Mouse (Mus musculus): ENCODE results near the gene Slc25a36. TPM values are rescaled to one million over a fixed set of nuclear protein-coding genes. Genes with fewer than 3 reads are reported as not detected.

Slc25a36 gene
- polyA plus RNA-seq, 1 experiment from 2014 or later: 50.1 TPM

DNA sequence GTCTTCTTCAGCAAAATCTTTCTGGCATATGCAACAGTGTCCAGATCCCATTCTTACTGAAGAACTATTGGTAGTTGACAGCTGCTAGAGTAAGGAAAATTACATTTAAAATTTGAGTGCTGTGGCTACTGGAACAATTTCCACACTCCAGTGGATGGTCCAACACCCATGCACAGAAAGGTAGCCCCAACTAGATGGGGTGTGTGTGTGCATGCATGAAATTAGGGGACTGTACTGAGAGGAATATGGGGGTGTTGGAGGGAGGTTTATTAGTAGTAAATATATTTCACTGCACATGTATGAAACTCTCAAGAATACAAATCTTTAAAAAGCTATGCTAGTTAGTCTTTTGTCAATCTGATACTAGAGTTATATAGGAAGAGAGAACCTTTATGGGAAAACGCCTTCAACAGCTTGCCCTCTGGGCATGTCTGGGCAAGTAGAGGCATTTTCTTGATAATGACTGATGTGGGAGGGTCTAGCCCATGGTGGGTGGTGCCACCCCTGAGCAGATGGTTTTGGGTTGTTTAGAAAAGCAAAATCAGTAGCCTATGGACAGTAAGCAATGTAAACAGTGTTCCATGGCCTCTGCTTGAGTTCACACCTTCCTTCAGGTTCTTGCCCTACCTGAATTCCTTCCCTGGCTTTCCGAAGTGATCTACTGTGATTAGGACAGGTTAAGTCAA is 7.4 kb downstream of the Slc25a36 start:
- Histone ChIP-seq H3K9me3 (no peaks in the 10 kb centered on the region), H3K4me1 (replicated peaks) (no peaks in the 10 kb centered on the region), H3K36me3 (peaks cover 21% of the 10 kb centered on the region), H3K4me3 (no peak overlapping the region), H3K27ac (no peak overlapping the region), H3K27me3 (ENCODE audit: insufficient read depth, poor library complexity, severe bottlenecking) (no peaks in the 10 kb centered on the region)
- no peak for DNase-seq (ENCODE audit: low spot score)
- 86% methylated on average over 2 of the region's 2 CpGs for WGBS

DNA sequence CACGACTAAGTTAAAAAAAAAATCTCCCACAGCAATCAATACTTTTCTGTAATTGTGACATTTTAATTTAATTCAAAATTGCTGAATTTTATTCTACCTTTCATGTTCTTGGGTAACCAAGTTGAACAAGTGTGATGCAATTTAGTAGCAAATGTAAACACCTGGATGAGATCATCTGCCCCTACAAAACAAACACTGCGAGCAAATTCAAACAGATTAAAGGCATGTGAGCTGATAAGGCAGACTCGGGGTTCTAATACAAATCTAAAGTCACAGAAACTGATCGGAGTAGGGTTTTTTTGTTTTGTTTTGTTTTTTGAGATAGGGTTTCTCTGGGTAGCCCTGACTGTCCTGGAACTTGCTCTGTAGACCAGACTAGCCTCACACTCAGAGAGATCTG is 12.0 kb downstream of the Slc25a36 start:
- no peak overlapping the region for H3K27ac ChIP-seq
- no peaks in the 10 kb centered on the region for H3K4me1 ChIP-seq (replicated peaks)
- WGBS: 91% methylated on average over 4 of the region's 4 CpGs
- H3K9me3 ChIP-seq: no peaks in the 10 kb centered on the region
- peaks cover 55% of the 10 kb centered on the region for H3K36me3 ChIP-seq
- no peak for DNase-seq (ENCODE audit: low spot score)
- no peaks in the 10 kb centered on the region for H3K27me3 ChIP-seq (ENCODE audit: insufficient read depth, poor library complexity, severe bottlenecking)
- no peak overlapping the region for H3K4me3 ChIP-seq

DNA sequence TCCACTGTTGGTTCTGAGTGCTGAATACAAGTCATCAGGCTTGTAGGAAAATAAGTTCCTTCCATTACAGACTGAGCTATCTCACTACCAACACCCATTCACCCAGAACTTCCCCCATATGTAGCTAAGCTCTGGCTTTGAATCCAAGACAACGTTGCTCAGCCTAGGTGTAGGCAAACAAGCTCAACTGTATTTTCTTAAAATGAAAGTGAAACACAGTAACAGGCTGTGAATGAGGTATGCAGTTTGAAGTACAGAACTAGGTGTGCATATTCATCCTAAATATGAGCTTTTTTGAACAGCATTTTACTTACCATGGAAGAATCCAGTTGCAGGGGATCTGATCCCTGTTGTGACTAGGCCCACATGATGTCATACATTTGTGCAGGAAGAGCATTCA is 14.8 kb downstream of the Slc25a36 start:
- Histone ChIP-seq H3K36me3 (peaks cover 75% of the 10 kb centered on the region), H3K4me3 (no peak overlapping the region), H3K4me1 (replicated peaks) (no peaks in the 10 kb centered on the region), H3K9me3 (no peaks in the 10 kb centered on the region), H3K27me3 (ENCODE audit: insufficient read depth, poor library complexity, severe bottlenecking) (no peaks in the 10 kb centered on the region), H3K27ac (no peak overlapping the region)
- 90% methylated on average over 1 of the region's 1 CpGs for WGBS
- DNase-seq (ENCODE audit: low spot score): no peak

DNA sequence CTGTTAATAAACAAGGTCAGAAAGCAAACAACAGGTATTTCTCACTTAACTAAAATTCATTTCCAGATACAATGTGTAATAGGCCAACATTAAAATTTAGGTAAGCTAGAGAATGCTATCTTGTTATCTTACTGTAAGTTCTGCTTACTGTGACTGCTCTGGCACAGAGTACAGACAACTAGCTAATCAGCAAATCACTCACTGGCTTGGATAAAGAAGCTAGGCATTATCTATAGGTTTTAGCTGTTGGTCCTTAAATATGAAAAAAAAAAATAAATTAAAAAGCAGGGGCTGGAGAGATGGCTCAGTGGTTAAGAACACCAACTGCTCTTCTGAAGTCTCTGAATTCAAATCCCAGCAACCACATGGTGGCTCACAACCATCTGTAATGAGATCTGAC is 23.1 kb downstream of the Slc25a36 start:
- no peak overlapping the region for H3K27ac ChIP-seq
- H3K9me3 ChIP-seq: no peaks in the 10 kb centered on the region
- H3K36me3 ChIP-seq: peaks cover 42% of the 10 kb centered on the region
- DNase-seq (ENCODE audit: low spot score): no peak
- H3K27me3 ChIP-seq (ENCODE audit: insufficient read depth, poor library complexity, severe bottlenecking): no peaks in the 10 kb centered on the region
- H3K4me3 ChIP-seq: no peak overlapping the region
- H3K4me1 ChIP-seq (replicated peaks): no peaks in the 10 kb centered on the region

DNA sequence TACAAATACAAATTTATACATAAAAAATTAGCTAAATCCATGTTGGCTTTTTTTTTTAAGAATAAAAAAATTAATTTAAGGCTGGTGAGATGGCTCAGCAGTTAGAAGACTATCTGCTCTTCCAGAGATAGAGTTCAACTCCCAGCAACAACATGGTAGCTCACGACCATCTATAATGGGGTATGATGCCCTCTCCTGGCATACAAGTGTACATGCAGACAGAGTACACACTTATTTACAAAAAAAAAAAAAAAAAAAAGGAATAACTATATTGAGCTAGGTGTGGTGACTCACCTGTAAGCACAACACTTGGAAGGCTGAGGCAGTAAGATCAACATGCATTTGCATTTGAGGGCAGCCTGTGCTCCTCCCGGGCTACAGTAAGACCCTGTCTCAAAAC is 26.3 kb downstream of the Slc25a36 start:
- DNase-seq (ENCODE audit: low spot score): no peak
- Histone ChIP-seq H3K27ac (no peak overlapping the region), H3K9me3 (no peaks in the 10 kb centered on the region), H3K4me3 (no peak overlapping the region), H3K36me3 (peaks cover 57% of the 10 kb centered on the region), H3K27me3 (ENCODE audit: insufficient read depth, poor library complexity, severe bottlenecking) (no peaks in the 10 kb centered on the region), H3K4me1 (replicated peaks) (no peaks in the 10 kb centered on the region)
- 81% methylated on average over 2 of the region's 2 CpGs for WGBS

DNA sequence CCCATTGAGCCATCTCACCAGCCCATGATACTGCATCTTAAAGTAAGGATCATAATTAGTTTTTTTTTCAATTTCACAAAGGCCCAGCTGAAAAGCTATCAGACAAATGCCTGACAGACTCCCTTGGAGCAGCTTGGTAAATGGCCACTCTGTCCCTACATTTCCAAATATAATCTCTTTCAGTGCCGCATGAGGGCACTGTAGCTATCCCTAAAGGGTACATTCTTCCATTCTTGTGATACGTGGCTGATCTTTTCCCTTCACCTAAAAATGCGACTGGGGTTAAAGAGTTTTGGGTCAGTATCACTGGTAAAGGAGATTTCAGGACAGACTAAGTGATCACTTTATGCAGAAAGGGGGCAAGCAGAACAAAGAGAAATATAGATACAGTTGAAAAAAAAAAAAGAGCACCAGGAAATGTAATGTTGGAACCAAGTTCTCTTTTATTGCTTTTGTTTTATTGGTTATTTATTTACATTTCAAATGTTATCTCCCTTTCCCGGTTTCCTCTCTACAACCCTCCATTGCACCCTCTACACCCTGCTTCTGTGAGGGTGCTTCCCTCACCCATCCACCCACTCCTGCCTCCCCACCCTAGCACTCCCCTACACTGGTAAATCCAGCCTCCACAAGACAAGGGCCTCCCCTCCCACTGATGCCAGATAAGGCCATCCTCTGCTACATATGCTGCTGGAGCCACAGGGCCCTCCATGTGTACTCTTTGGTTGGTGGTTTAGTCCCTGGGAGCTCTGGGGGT is 29.7 kb downstream of the Slc25a36 start:
- Histone ChIP-seq H3K4me3 (no peak overlapping the region), H3K27me3 (ENCODE audit: insufficient read depth, poor library complexity, severe bottlenecking) (no peaks in the 10 kb centered on the region), H3K36me3 (peaks cover 73% of the 10 kb centered on the region), H3K4me1 (replicated peaks) (no peaks in the 10 kb centered on the region), H3K9me3 (no peaks in the 10 kb centered on the region), H3K27ac (no peak overlapping the region)
- no peak for DNase-seq (ENCODE audit: low spot score)
- 88% methylated on average over 4 of the region's 4 CpGs for WGBS

DNA sequence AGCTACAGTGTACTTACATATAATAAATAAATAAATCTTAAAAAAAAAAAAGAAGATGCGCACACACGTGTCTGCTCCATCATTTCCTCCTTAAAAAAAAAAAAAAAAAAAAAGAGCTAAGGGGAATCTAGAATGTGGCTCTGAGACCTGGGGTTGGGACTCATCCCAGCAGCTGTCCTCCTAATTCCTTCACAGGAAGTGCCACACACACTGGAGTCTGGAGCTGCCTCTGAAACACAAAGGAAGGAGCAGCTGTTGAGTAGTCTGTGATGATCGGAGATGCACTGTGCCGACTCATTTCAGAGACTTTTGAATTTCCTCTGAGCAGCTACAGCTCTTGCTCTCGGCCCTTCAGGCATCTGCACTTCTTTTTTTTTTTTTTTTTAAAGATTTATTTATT is 41.0 kb downstream of the Slc25a36 start:
- DNase-seq (ENCODE audit: low spot score): no peak
- H3K9me3 ChIP-seq: no peaks in the 10 kb centered on the region
- no peak overlapping the region for H3K4me3 ChIP-seq
- H3K4me1 ChIP-seq (replicated peaks): peaks cover 36% of the 10 kb centered on the region
- H3K27me3 ChIP-seq (ENCODE audit: insufficient read depth, poor library complexity, severe bottlenecking): no peaks in the 10 kb centered on the region
- 87% methylated on average over 5 of the region's 5 CpGs for WGBS
- H3K27ac ChIP-seq: no peak overlapping the region
- peaks cover 13% of the 10 kb centered on the region; the same call in 1 of the 2 replicates for H3K36me3 ChIP-seq

DNA sequence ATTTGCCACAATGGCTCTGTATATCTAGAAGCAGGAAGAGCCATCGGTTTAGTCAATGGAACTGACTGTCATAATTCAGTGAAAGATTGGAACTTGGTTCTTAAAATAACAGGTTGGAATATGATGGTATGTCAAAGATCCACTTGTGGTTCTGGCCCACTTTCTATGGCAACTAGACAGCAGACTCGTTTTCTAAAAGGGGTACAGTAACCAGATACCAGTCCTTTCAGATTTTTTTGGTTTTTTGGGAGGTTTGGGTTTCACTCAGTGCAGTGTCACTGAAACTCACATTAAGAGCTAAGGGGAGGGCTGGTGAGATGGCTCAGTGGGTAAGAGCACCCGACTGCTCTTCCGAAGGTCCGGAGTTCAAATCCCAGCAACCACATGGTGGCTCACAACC is 41.5 kb downstream of the Slc25a36 start:
- H3K36me3 ChIP-seq: peaks cover 9% of the 10 kb centered on the region; the same call in 1 of the 2 replicates
- no peak for DNase-seq (ENCODE audit: low spot score)
- 92% methylated on average over 5 of the region's 5 CpGs for WGBS
- H3K27ac ChIP-seq: no peak overlapping the region
- no peaks in the 10 kb centered on the region for H3K27me3 ChIP-seq (ENCODE audit: insufficient read depth, poor library complexity, severe bottlenecking)
- no peak overlapping the region for H3K4me3 ChIP-seq
- peaks cover 40% of the 10 kb centered on the region for H3K4me1 ChIP-seq (replicated peaks)
- no peaks in the 10 kb centered on the region for H3K9me3 ChIP-seq

DNA sequence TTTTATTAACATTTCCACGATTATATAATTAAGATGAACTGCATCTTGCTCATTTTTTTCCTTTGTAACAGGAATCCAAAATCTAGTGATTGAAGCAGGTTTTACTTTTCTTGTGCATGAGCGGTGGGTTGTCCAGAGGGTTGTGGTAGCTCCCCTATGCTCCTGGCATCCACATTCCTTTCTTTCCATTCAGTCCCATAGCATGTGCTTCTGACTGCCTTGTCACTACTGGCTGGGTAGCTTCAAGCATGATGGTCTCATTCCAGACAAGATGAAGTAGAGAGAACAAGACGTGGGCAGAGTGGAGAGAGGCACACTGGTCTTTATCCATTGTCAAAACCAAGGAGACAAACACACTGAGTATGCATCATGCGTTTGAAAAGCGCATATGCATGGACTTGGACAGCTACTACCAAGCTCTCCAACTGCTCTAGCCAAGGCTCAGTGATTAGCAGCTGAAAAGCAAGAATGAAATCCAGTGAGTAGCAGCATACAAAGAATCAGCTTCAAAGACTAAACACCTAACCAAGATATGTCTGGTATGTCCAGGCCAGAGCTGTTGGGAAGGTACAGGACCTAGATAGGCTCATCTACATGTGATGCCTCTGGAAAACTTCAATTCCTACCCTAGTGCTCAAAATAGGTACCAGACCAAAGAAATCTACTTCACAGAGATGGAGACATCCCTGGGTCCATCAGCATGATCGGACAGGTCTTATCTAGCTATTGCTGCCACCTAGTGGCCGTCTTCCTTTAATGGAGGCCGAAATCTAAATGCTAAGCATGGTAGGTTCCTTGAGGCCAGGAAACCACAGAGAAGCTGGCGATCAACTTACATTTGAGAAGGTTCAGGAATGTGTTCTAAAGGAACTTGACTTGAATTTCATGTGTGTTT is 42.5 kb downstream of the Slc25a36 start:
- Histone ChIP-seq H3K36me3 (peaks cover 4% of the 10 kb centered on the region; the same call in 1 of the 2 replicates), H3K27ac (peak overlapping the region; percentile 29; the same call in 1 of the 2 replicates), H3K4me3 (no peak overlapping the region), H3K27me3 (ENCODE audit: insufficient read depth, poor library complexity, severe bottlenecking) (no peaks in the 10 kb centered on the region), H3K9me3 (no peaks in the 10 kb centered on the region), H3K4me1 (replicated peaks) (peaks cover 50% of the 10 kb centered on the region)
- DNase-seq (ENCODE audit: low spot score): peak; percentile 86
- 54% methylated on average over 9 of the region's 9 CpGs for WGBS

DNA sequence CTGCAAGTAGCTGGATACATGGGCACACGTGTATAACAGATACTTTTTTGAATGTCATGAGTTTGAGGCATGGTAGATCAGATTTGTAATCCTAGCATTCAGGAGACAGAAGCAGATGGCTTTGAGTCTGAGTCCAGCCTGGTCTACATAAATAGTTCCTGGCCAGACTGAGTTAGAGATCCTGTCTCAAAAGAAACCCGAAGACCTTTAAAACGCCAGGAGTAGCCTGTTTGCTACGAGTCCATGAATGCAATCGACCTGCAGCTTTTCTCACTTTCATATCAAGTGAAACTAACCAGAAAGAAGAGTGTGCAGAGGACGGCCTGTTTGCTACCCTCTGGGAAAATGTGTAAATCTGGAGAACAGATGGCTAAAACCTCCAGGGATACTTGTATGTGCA is 43.2 kb downstream of the Slc25a36 start:
- 85% methylated on average over 6 of the region's 6 CpGs for WGBS
- Histone ChIP-seq H3K27ac (no peak overlapping the region), H3K4me1 (replicated peaks) (peaks cover 53% of the 10 kb centered on the region)

DNA sequence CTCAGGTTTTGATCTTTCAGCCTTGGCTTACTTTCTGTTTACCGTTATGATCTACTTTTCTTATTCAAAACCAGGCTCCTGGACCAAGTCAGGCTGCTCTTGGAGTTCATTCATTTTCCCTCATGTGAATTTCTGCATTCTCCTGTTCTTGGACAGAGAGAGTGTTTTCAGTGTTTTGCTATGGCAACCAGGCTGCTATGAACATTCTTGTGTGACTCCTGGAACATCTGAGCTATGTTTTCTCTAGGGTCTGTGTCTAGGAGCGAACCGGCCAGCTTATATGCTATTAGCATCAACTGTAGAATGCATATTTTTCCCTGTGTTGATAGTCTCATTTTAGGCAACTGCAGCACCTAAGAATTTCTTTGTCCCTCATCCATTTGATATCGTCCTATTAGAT is 45.1 kb downstream of the Slc25a36 start:
- no peak overlapping the region for H3K27ac ChIP-seq
- H3K27me3 ChIP-seq (ENCODE audit: insufficient read depth, poor library complexity, severe bottlenecking): no peaks in the 10 kb centered on the region
- H3K4me1 ChIP-seq (replicated peaks): peaks cover 55% of the 10 kb centered on the region
- 79% methylated on average over 4 of the region's 4 CpGs for WGBS
- H3K4me3 ChIP-seq: no peak overlapping the region
- H3K9me3 ChIP-seq: no peaks in the 10 kb centered on the region
- DNase-seq (ENCODE audit: low spot score): no peak
- H3K36me3 ChIP-seq: no peaks in the 10 kb centered on the region

More for the DNA sequence above, 43.2 kb downstream of the Slc25a36 start:
- no peaks in the 10 kb centered on the region for H3K36me3 ChIP-seq
- no peaks in the 10 kb centered on the region for H3K9me3 ChIP-seq
- H3K27me3 ChIP-seq (ENCODE audit: insufficient read depth, poor library complexity, severe bottlenecking): no peaks in the 10 kb centered on the region
- no peak overlapping the region for H3K4me3 ChIP-seq
- no peak for DNase-seq (ENCODE audit: low spot score)

DNA sequence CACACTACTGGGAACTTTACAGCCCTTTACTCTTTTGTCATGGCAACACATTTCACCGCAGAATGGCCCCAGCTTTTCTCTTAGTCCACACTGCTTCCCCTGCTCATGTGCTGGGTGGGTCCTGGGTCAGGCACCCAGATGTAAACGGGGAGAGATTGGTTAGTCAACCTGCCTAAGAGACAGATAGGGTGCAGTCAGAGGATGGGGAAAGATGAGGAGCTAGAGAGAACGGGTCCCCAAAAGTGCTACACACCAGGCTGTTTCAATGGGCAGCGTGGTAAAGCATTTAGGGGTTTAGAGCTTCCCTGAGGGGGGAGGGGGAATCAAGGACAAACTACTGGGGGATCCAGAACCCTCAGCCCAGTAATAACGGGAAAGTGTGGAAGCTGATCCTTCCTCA is 45.7 kb downstream of the Slc25a36 start:
- H3K27ac ChIP-seq: peak overlapping the region; percentile 10; the same call in 1 of the 2 replicates
- whole genome bisulfite sequencing: 66% methylated on average over 5 of the region's 5 CpGs
- no peaks in the 10 kb centered on the region for H3K9me3 ChIP-seq
- H3K4me1 ChIP-seq (replicated peaks): peaks cover 62% of the 10 kb centered on the region
- no peaks in the 10 kb centered on the region for H3K27me3 ChIP-seq (ENCODE audit: insufficient read depth, poor library complexity, severe bottlenecking)
- no peaks in the 10 kb centered on the region for H3K36me3 ChIP-seq
- DNase-seq (ENCODE audit: low spot score): no peak
- no peak overlapping the region for H3K4me3 ChIP-seq

DNA sequence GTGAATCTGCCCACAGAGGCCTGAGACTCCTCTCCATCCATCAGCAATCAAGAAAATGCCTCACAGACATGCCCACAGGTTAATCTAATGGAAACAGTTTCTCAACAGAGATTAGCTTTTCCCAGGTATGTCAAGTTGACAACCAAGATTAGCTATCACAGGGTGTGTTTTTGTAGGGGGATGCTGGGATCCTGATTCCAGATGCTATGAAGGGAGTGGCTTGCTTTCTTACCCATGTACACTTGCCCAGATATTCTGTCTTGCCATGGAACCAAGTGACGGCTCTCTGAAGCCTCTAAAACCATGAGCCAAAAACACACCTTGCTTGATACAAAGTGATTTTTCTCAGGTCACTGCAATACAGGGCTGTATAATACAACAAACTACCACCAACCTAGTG is 46.8 kb downstream of the Slc25a36 start:
- Histone ChIP-seq H3K9me3 (no peaks in the 10 kb centered on the region), H3K36me3 (no peaks in the 10 kb centered on the region), H3K27me3 (ENCODE audit: insufficient read depth, poor library complexity, severe bottlenecking) (no peaks in the 10 kb centered on the region), H3K4me1 (replicated peaks) (peaks cover 62% of the 10 kb centered on the region), H3K27ac (no peak overlapping the region), H3K4me3 (no peak overlapping the region)
- WGBS: 93% methylated on average over 1 of the region's 1 CpGs
- no peak for DNase-seq (ENCODE audit: low spot score)

Data from hindbrain, embryonic 10.5 days (tissue).